18 mouse cellular contexts compared by ENCODE assay signal in the genomic region with DNA sequence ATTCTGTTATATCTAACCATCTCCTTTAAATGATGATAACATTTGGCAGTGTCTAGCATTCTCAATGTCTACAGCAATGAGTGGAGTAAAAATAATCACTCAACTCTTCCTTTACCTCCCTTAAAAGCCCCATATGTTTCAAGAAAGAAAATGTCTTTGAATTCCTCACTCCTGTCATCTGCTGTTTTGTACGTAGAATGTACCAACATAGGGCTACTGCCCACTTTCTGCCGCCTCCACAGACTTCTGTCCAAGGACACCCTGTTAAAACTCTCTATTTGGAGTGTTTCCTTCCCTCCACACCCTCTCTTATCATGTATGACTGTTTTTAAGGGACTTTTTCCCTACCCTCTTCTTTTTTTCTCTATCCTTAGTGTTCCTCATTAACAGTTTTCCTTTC. TPM values are rescaled to one million over a fixed set of nuclear protein-coding genes. Genes with fewer than 3 reads are reported as not detected.
"Had no signal": no experiment of that assay in that cellular context is flagged by ENCODE, and none has a peak within 500 bp of the region (broad histone marks: within the 10 kb centered on the region; RNA-seq: fewer than 3 reads in every experiment).

No protein-coding gene starts in this region.

- H3K4me3 ChIP-seq: left cerebral cortex, adult 2 months; limb, embryonic 10.5 days; liver, embryonic 15.5 days; midbrain, embryonic 12.5 days; neural tube, embryonic 13.5 days had no signal

- H3K27ac ChIP-seq: limb, embryonic 10.5 days; liver, embryonic 15.5 days; midbrain, embryonic 12.5 days; neural tube, embryonic 13.5 days had no signal

- H3K36me3 ChIP-seq: limb, embryonic 10.5 days; liver, embryonic 15.5 days; midbrain, embryonic 12.5 days; neural tube, embryonic 13.5 days had no signal

- H3K4me1 ChIP-seq: limb, embryonic 10.5 days; liver, embryonic 15.5 days; midbrain, embryonic 12.5 days; neural tube, embryonic 13.5 days had no signal

- DNase-seq: kidney, adult 11 months; kidney, adult 9 months; kidney, postnatal 10 days; kidney, postnatal 4 days; lung, adult 2 months; lung, postnatal 4 days; retina, postnatal 1 day; thymus, postnatal 4 days had no signal

- ATAC-seq: lung, postnatal 0 days; midbrain, embryonic 16.5 days had no signal

- H3K27me3 ChIP-seq: liver, embryonic 15.5 days; midbrain, embryonic 12.5 days; neural tube, embryonic 13.5 days had no signal

- H3K9ac ChIP-seq: liver, embryonic 15.5 days; midbrain, embryonic 12.5 days; neural tube, embryonic 13.5 days had no signal

- H3K4me2 ChIP-seq: liver, embryonic 11.5 days; liver, embryonic 15.5 days; midbrain, embryonic 12.5 days; neural tube, embryonic 13.5 days had no signal

- H3K9me3 ChIP-seq: limb, embryonic 10.5 days; liver, embryonic 15.5 days; midbrain, embryonic 12.5 days; neural tube, embryonic 13.5 days had no signal

RNA-seq across cellular contexts. Expression of a gene that starts 32.3 kb away (rescaled TPM):
- polyA plus RNA-seq: intestine, embryonic 14.5 days; limb, embryonic 10.5 days; midbrain, embryonic 12.5 days; midbrain, embryonic 16.5 days; small intestine, adult 2 months had no signal
